In genomic region chr2:72415416-72415815, GRCm38 (mm10) we compare ENCODE assay signal across 16 mouse cellular contexts.
DNase-seq lines count a peak whose midpoint lies in the region; ATAC-seq and TF ChIP-seq lines count a peak whose summit lies in the region.
"Had no signal": no experiment of that assay in that cellular context is flagged by ENCODE, and none has a peak within 500 bp of the region (broad histone marks: within the 10 kb centered on the region; RNA-seq: fewer than 3 reads in every experiment).

No protein-coding gene starts in this region.

- no peak overlapping the region for H3K27ac ChIP-seq in heart, postnatal 0 days (ENCODE audit: low read depth)
- H3K27ac ChIP-seq in lung, postnatal 0 days (ENCODE audit: low read length) = no peak overlapping the region
- H3K27ac ChIP-seq: embryonic facial prominence, embryonic 12.5 days; forebrain, embryonic 10.5 days; hindbrain, embryonic 14.5 days; midbrain, embryonic 15.5 days; neural tube, embryonic 12.5 days had no signal

- H3K36me3 ChIP-seq in heart, postnatal 0 days (replicated peaks; ENCODE audit: control insufficient read depth, insufficient read depth, low read length) = peaks cover 23% of the 10 kb centered on the region; the same call in 1 of the 2 replicates
- peaks cover 27% of the 10 kb centered on the region for H3K36me3 ChIP-seq in lung, postnatal 0 days (ENCODE audit: insufficient read depth, low read length)
- H3K36me3 ChIP-seq: embryonic facial prominence, embryonic 12.5 days; forebrain, embryonic 10.5 days; midbrain, embryonic 15.5 days; neural tube, embryonic 12.5 days had no signal

- no peak for ATAC-seq in heart, postnatal 0 days (ENCODE audit: insufficient read depth, low read depth)
- ATAC-seq in lung, postnatal 0 days = no peak
- ATAC-seq: midbrain, embryonic 15.5 days had no signal

- TF ChIP-seq CTCF in heart, postnatal 0 days (IDR thresholded peaks at IDR 0.05; ENCODE audit: low read depth) = peak; percentile 26
- peak; percentile 41 for TF ChIP-seq CTCF in lung, postnatal 0 days (IDR thresholded peaks at IDR 0.05)

- H3K4me2 ChIP-seq in heart, postnatal 0 days (ENCODE audit: low read depth, low read length) = no peak overlapping the region
- no peak overlapping the region for H3K4me2 ChIP-seq in lung, postnatal 0 days (replicated peaks; ENCODE audit: low read depth, low read length)
- H3K4me2 ChIP-seq: embryonic facial prominence, embryonic 12.5 days; hindbrain, embryonic 14.5 days; midbrain, embryonic 15.5 days; neural tube, embryonic 12.5 days had no signal

- no peak for DNase-seq in heart, postnatal 0 days (ENCODE audit: low spot score)
- no peak for DNase-seq in heart, adult 18-20 months
- no peak for DNase-seq in lung, postnatal 0 days (ENCODE audit: low spot score)
- no peak for DNase-seq in lung, postnatal 36 days
- DNase-seq in NIH3T3 (ENCODE audit: low read depth) = peak; percentile 23
- peak; percentile 80 for DNase-seq in thymus, postnatal 14 days
- DNase-seq in adrenal gland, postnatal 14 days = no peak
- no peak for DNase-seq in layer of hippocampus, adult 9-11 months
- DNase-seq: cerebellum, adult 8-10 months; gastrocnemius, postnatal 14 days; lung, postnatal 4 days had no signal

- no peak overlapping the region for H3K4me3 ChIP-seq in heart, postnatal 0 days (ENCODE audit: low read depth, low read length)
- H3K4me3 ChIP-seq in lung, postnatal 0 days (ENCODE audit: low read depth, low read length) = no peak overlapping the region
- H3K4me3 ChIP-seq: embryonic facial prominence, embryonic 12.5 days; forebrain, embryonic 10.5 days; midbrain, embryonic 15.5 days; neural tube, embryonic 12.5 days had no signal

- no peaks in the 10 kb centered on the region for H3K27me3 ChIP-seq in heart, postnatal 0 days (ENCODE audit: control insufficient read depth, insufficient read depth, low read length)
- no peaks in the 10 kb centered on the region for H3K27me3 ChIP-seq in lung, postnatal 0 days (replicated peaks; ENCODE audit: insufficient read depth, low read length)
- H3K27me3 ChIP-seq: embryonic facial prominence, embryonic 12.5 days; midbrain, embryonic 15.5 days; neural tube, embryonic 12.5 days had no signal

- H3K9ac ChIP-seq in heart, postnatal 0 days (replicated peaks; ENCODE audit: low read depth, low read length) = no peak overlapping the region
- no peak overlapping the region for H3K9ac ChIP-seq in lung, postnatal 0 days (replicated peaks; ENCODE audit: low read depth)
- H3K9ac ChIP-seq: embryonic facial prominence, embryonic 12.5 days; hindbrain, embryonic 14.5 days; midbrain, embryonic 15.5 days; neural tube, embryonic 12.5 days had no signal

- 86% methylated on average over 5 of the region's 5 CpGs for WGBS in heart, postnatal 0 days
- 84% methylated on average over 5 of the region's 5 CpGs for WGBS in lung, postnatal 0 days

- TF ChIP-seq EP300 in heart, postnatal 0 days (IDR thresholded peaks at IDR 0.05; ENCODE audit: low read depth) = no peak
- no peak for TF ChIP-seq EP300 in lung, postnatal 0 days (IDR thresholded peaks at IDR 0.05)

- H3K4me1 ChIP-seq in heart, postnatal 0 days (ENCODE audit: control insufficient read depth, insufficient read depth) = 0 out of 2 replicates have a peak, but pooled peaks cover 5% of the 10 kb centered on the region
- H3K4me1 ChIP-seq in lung, postnatal 0 days (ENCODE audit: insufficient read depth, low read depth, low read length) = no peaks in the 10 kb centered on the region
- H3K4me1 ChIP-seq: embryonic facial prominence, embryonic 12.5 days; forebrain, embryonic 10.5 days; midbrain, embryonic 15.5 days; neural tube, embryonic 12.5 days had no signal

- no peaks in the 10 kb centered on the region for H3K9me3 ChIP-seq in heart, postnatal 0 days (replicated peaks; ENCODE audit: control insufficient read depth, low read length)
- H3K9me3 ChIP-seq in lung, postnatal 0 days (ENCODE audit: low read length) = no peaks in the 10 kb centered on the region
- H3K9me3 ChIP-seq: embryonic facial prominence, embryonic 12.5 days; forebrain, embryonic 10.5 days; midbrain, embryonic 15.5 days; neural tube, embryonic 12.5 days had no signal

Comparison
In these comparisons a context has a peak if more than half of its experiments do, and no peak if none do; other contexts are left out.
1. DNase-seq: peak in NIH3T3 (single experiment) and thymus, postnatal 14 days (single experiment); none in heart, postnatal 0 days (single experiment), heart, adult 18-20 months (0 of 2), lung, postnatal 0 days (single experiment), lung, postnatal 36 days (single experiment), adrenal gland, postnatal 14 days (single experiment) and layer of hippocampus, adult 9-11 months (single experiment).